Mouse (Mus musculus) midbrain, embryonic 10.5 days (tissue): ENCODE data around the gene Cpped1. TPM values are rescaled to one million over a fixed set of nuclear protein-coding genes. Genes with fewer than 3 reads are reported as not detected.

Experiments used
- DNase-seq: peaks from one replicate; pipeline ENCODE4 v3.0.0-alpha.2; 2017; ENCODE audit warnings: low spot score
- H3K27ac ChIP-seq: fragments of 300-500 bp; sonication (generic); replicated peaks from 2 replicates; pipeline ENCODE4 v1.5.1; 2016; ENCODE audit warnings: mild to moderate bottlenecking
- H3K27me3 ChIP-seq: fragments of 300-500 bp; sonication (generic); 2 replicates; pipeline ENCODE4 v1.6.1; 2016; ENCODE audit warnings: low read depth, mild to moderate bottlenecking; ENCODE audit not compliant: poor library complexity, severe bottlenecking
- H3K36me3 ChIP-seq: fragments of 300-500 bp; sonication (generic); 2 replicates; pipeline ENCODE4 v1.6.1; 2016; ENCODE audit warnings: mild to moderate bottlenecking, moderate library complexity
- H3K4me1 ChIP-seq: fragments of 300-500 bp; sonication (generic); 2 replicates; pipeline ENCODE4 v1.6.1; 2016
- H3K4me3 ChIP-seq: fragments of 300-500 bp; sonication (generic); 2 replicates; pipeline ENCODE4 v1.5.1; 2016; ENCODE audit warnings: mild to moderate bottlenecking, moderate library complexity
- H3K9me3 ChIP-seq: fragments of 300-500 bp; sonication (generic); replicated peaks from 2 replicates; pipeline ENCODE4 v1.6.1; 2016; ENCODE audit warnings: mild to moderate bottlenecking
- WGBS: fragments of 180-500 bp; shearing (Covaris S2); methylation state at CpG from one replicate; pipeline ENCODE4 v1.1.7; 2016; 5-methylcytosine and 5-hydroxymethylcytosine counted together
- polyA plus RNA-seq: library from polyadenylated mRNA; unstranded; fragments of >200 nt; fragmentation: Nextera tagmentation; extraction: Ambion mirVana; gene quantifications from 2 replicates; pipeline ENCODE4 v1.2.1, GENCODE M21; 2016

Cpped1 gene
- polyA plus RNA-seq, 1 experiment from 2014 or later = 12.3 TPM

DNA sequence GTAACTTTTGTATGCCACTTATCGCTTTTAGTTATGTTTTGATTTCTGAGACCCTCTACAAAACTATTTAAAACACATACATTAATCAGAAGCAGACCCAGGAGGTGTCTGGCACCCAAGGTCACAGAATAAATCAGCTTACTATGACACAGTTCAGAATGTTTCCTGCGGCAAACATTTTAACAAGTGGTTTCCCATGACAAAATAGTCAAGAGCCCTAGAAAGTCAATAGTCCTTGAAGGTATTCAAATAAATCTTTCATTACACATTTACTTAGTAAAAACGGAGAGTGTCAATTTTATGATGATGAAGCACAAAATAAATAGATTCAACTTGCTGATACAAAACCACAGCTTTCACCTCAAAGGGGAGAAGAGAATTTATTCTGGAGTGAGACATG, 19.5 kb downstream of the Cpped1 start:
- Histone ChIP-seq H3K4me1 (no peaks in the 10 kb centered on the region), H3K4me3 (no peak overlapping the region), H3K9me3 (no peaks in the 10 kb centered on the region), H3K27me3 (no peaks in the 10 kb centered on the region), H3K36me3 (peaks cover 11% of the 10 kb centered on the region), H3K27ac (no peak overlapping the region)
- DNase-seq = no peak
- WGBS = 87% methylated on average over 3 of the region's 3 CpGs

DNA sequence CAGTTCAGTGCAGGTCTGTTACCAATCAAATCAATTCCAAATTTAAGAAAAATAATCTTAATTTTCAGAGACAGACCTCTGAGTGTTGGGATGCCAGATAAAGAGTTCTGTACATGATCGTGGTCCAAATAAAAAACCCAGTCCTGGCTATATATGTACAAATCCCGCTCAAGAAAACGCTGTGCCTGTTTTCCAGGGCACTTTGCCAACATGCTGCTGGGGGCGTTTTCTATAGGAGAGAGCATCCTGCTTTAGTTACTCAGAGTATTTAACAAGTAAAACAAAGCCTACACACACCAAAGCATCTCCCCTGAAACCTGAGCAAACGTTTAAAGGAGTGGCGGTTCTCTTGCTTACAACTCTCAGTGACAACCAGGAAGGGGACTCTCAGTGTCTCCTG, 27.4 kb downstream of the Cpped1 start:
- H3K9me3 ChIP-seq = no peaks in the 10 kb centered on the region
- DNase-seq = no peak
- no peaks in the 10 kb centered on the region for H3K4me1 ChIP-seq
- no peaks in the 10 kb centered on the region for H3K27me3 ChIP-seq
- H3K27ac ChIP-seq = no peak overlapping the region
- H3K36me3 ChIP-seq = peaks cover 7% of the 10 kb centered on the region
- WGBS = 83% methylated on average over 6 of the region's 6 CpGs
- H3K4me3 ChIP-seq = no peak overlapping the region

DNA sequence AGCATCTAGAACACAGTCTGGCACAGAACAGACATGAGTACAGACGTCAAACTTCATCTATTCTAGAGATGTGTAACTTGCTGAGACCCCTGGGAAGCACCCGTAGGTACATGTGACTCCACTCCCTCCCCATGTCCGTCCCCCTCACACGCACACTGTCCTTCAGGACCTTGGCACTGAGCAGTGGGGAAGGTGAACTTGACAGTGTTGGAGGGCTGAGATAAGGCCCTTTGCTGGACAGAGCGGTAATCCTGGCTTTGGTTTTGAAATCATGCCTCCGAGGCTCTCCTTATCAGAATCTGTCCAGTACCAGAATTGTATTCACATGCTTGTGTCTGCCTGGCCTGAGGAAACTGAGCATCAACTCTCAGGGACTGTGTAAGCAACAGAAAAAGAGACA, 28.8 kb downstream of the Cpped1 start:
- Histone ChIP-seq H3K36me3 (peaks cover 3% of the 10 kb centered on the region; the same call in 1 of the 2 replicates), H3K4me3 (no peak overlapping the region), H3K27ac (no peak overlapping the region), H3K9me3 (no peaks in the 10 kb centered on the region), H3K27me3 (no peaks in the 10 kb centered on the region), H3K4me1 (no peaks in the 10 kb centered on the region)
- DNase-seq = no peak
- WGBS = 93% methylated on average over 6 of the region's 6 CpGs

DNA sequence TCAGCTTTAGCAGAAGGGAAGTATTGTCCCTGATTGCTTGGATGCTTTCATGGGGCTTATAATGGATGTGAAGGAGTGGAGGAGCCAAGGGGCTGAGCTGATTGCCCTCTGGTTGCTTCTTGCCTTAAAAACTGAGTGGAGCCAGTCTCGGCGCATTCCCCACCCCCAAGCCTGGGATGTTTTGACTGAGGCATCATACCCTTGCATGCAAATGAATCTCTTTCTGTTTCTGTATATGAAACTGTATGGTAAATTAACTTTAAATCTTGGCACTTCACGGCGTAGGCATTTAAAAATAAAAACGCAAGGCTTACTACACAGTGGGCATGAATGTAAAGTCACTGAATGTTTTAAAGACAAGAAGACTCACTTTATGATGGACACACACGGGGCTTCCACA, 30.0 kb downstream of the Cpped1 start:
- Histone ChIP-seq H3K36me3 (no peaks in the 10 kb centered on the region), H3K4me3 (no peak overlapping the region), H3K4me1 (no peaks in the 10 kb centered on the region), H3K27ac (no peak overlapping the region), H3K9me3 (no peaks in the 10 kb centered on the region), H3K27me3 (no peaks in the 10 kb centered on the region)
- DNase-seq = no peak
- WGBS = 91% methylated on average over 6 of the region's 6 CpGs

- Histone ChIP-seq H3K4me3 (no peak overlapping the region), H3K27ac (no peak overlapping the region), H3K36me3 (no peaks in the 10 kb centered on the region), H3K27me3 (no peaks in the 10 kb centered on the region), H3K9me3 (no peaks in the 10 kb centered on the region), H3K4me1 (no peaks in the 10 kb centered on the region)
- DNase-seq = no peak
- WGBS = 93% methylated on average over 5 of the region's 5 CpGs
Observed at GRCm38 (mm10) chr16:11875227-11875626, 34.0 kb downstream of the Cpped1 start.

- Histone ChIP-seq H3K4me1 (no peaks in the 10 kb centered on the region), H3K27ac (no peak overlapping the region), H3K4me3 (no peak overlapping the region), H3K27me3 (no peaks in the 10 kb centered on the region), H3K36me3 (no peaks in the 10 kb centered on the region), H3K9me3 (no peaks in the 10 kb centered on the region)
- 89% methylated on average over 3 of the region's 3 CpGs for WGBS
- no peak for DNase-seq
Observed at GRCm38 (mm10) chr16:11873292-11873691, 36.0 kb downstream of the Cpped1 start.

GRCm38 (mm10) chr16:11868486-11868885, 40.8 kb downstream of the Cpped1 start:
- DNase-seq = no peak
- H3K27ac ChIP-seq = no peak overlapping the region
- WGBS = 74% methylated on average over 3 of the region's 3 CpGs
- no peak overlapping the region for H3K4me3 ChIP-seq
- no peaks in the 10 kb centered on the region for H3K36me3 ChIP-seq
- H3K27me3 ChIP-seq = no peaks in the 10 kb centered on the region
- no peaks in the 10 kb centered on the region for H3K9me3 ChIP-seq
- no peaks in the 10 kb centered on the region for H3K4me1 ChIP-seq

DNA sequence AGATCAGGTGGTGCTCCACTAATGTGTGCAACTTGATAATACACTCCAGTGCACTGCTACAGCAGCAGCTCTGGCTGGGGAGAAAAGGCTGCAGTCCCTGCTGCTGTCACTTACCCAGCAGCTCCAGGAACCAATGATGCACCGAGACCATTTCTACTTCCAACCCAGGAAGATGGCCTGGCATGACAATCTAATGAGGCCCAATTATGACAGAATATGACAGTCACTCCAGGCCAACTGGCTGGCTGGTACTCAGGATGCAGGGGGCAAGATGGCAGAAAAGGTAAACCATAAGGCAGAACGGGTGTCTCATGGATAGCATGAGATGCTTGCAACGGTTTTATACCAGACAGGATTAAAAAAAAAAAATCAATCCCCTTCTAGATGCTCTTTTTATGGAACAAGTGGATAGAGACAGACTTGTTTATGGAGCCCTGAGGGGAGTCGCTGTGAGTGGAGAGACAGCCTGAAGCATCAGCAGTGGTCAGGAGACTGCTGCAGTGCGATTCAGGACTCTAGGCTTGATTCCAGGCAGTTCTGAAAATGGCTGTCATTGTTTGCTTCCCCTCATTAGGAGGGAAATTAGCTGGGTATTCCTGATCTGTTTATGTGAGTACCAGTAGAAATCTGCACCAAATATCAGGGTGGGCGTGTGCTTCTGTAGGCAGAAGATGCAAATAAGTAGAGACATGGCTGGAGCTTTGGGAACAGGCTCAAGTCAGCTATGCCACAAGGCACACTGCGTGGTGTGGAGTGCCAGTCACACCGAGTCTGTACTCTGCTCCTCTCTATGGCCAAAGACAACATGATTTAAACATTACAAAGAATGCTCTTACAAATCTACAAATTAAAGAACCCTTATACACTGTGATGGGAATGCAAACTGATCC, 56.3 kb downstream of the Cpped1 start:
- Histone ChIP-seq H3K27me3 (no peaks in the 10 kb centered on the region), H3K27ac (no peak overlapping the region), H3K4me1 (no peaks in the 10 kb centered on the region), H3K9me3 (no peaks in the 10 kb centered on the region), H3K36me3 (no peaks in the 10 kb centered on the region), H3K4me3 (no peak overlapping the region)
- WGBS = 88% methylated on average over 8 of the region's 8 CpGs
- no peak for DNase-seq

GRCm38 (mm10) chr16:11848990-11849658, 60.1 kb downstream of the Cpped1 start:
- Histone ChIP-seq H3K27ac (no peak overlapping the region), H3K4me1 (no peaks in the 10 kb centered on the region), H3K27me3 (no peaks in the 10 kb centered on the region), H3K4me3 (no peak overlapping the region), H3K9me3 (no peaks in the 10 kb centered on the region), H3K36me3 (no peaks in the 10 kb centered on the region)
- DNase-seq = no peak
- 84% methylated on average over 5 of the region's 5 CpGs for WGBS

DNA sequence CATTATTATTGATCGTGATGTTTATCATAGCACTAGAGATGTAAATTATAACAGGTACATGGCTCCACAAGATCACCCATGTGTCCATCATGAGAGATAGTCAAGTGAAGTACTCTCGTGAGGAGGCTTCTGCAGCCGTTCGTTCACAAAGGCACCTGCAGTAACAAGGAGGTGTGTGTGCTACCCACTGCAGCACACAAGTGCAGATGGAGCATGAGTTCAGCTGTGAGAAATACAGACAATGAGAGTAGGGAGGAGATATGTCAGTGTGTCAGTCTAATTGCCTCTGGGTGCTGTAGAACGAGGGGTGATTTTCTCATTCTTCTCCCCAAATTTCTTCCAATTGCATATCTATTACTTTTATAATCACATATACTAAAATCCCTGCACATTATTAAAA, 63.9 kb downstream of the Cpped1 start:
- Histone ChIP-seq H3K27ac (no peak overlapping the region), H3K4me1 (no peaks in the 10 kb centered on the region), H3K9me3 (no peaks in the 10 kb centered on the region), H3K4me3 (no peak overlapping the region), H3K27me3 (no peaks in the 10 kb centered on the region), H3K36me3 (no peaks in the 10 kb centered on the region)
- WGBS = 92% methylated on average over 5 of the region's 5 CpGs
- no peak for DNase-seq

DNA sequence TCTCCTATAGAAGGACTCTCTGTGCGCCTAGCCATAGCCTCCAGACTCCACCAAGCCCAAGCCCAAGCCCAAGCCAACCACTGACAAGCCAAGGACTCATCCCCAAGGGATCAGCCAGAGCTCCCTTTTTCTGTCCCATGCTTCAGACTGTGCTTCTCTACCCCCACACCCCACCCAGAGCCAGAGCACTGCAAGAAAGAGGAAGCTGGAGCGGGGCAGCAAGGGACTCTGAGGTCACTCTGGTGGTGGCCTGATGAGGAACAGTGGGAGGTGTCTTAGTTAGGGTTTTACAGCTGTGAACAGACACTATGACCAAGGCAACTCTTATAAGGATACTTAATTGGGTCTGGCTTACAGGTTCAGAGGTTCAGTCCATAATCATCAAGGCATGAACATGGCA, 65.8 kb downstream of the Cpped1 start:
- Histone ChIP-seq H3K9me3 (no peaks in the 10 kb centered on the region), H3K36me3 (no peaks in the 10 kb centered on the region), H3K4me1 (no peaks in the 10 kb centered on the region), H3K27me3 (no peaks in the 10 kb centered on the region), H3K4me3 (no peak overlapping the region), H3K27ac (no peak overlapping the region)
- DNase-seq = no peak
- 93% methylated on average over 2 of the region's 2 CpGs for WGBS

GRCm38 (mm10) chr16:11833474-11833873, 75.8 kb downstream of the Cpped1 start:
- H3K36me3 ChIP-seq = no peaks in the 10 kb centered on the region
- no peaks in the 10 kb centered on the region for H3K27me3 ChIP-seq
- H3K27ac ChIP-seq = no peak overlapping the region
- no peak overlapping the region for H3K4me3 ChIP-seq
- no peaks in the 10 kb centered on the region for H3K9me3 ChIP-seq
- no peak for DNase-seq
- WGBS = 64% methylated on average over 1 of the region's 1 CpGs
- no peaks in the 10 kb centered on the region for H3K4me1 ChIP-seq

DNA sequence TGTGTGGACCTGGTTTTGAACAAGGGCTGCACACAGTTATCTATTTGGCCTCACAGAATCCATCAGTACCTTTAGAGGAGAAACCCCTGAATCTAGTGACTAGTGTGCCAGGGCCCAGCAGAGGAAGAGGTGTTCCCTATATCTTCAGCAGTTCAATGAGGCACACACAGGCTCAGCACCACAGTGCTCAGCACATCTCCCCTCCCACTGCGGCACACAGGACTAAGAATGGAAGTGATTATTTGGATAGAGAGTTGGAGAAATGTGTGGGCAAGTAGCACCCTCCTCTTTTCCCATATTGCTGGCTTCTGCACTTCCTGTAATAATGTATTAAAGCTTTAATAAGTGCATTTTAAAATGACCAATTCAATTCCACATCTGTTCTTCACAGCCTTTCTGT, 80.4 kb downstream of the Cpped1 start:
- WGBS = 91% methylated on average over 1 of the region's 1 CpGs
- Histone ChIP-seq H3K9me3 (no peaks in the 10 kb centered on the region), H3K27me3 (no peaks in the 10 kb centered on the region), H3K4me1 (peaks cover 8% of the 10 kb centered on the region; the same call in 1 of the 2 replicates), H3K4me3 (no peak overlapping the region), H3K27ac (no peak overlapping the region), H3K36me3 (no peaks in the 10 kb centered on the region)
- DNase-seq = no peak
